Mouse (Mus musculus) stomach, postnatal 0 days (tissue): Measurements from ENCODE around the gene Plch1. TPM values are rescaled to one million over a fixed set of nuclear protein-coding genes. Genes with fewer than 3 reads are reported as not detected.
A peak's percentile ranks its signal among the peaks of the same experiment; 100 is the strongest.

Experiments used
- ATAC-seq: fragments of 200-750 bp; cut with Nextera tagmentation; 2 replicates; pipeline ENCODE4 v1.8.0; 2017; ENCODE audit not compliant: low FRiP score, low TSS enrichment
- DNase-seq: peaks from one replicate; pipeline ENCODE4 v3.0.0-alpha.2; 2016; ENCODE audit warnings: low spot score
- H3K27ac ChIP-seq: fragments of 300-500 bp; sonication (generic); replicated peaks from 2 replicates; pipeline ENCODE4 v1.5.1; 2014; ENCODE audit warnings: mild to moderate bottlenecking, control low read depth
- H3K27me3 ChIP-seq: fragments of 300-500 bp; sonication (generic); 2 replicates; pipeline ENCODE4 v1.6.1; 2014; ENCODE audit warnings: low read length; ENCODE audit not compliant: control insufficient read depth, insufficient read depth
- H3K36me3 ChIP-seq: fragments of 300-500 bp; sonication (generic); 2 replicates; pipeline ENCODE4 v1.6.1; 2014; ENCODE audit warnings: low read length, mixed read lengths; ENCODE audit not compliant: control insufficient read depth, insufficient read depth
- H3K4me1 ChIP-seq: fragments of 300-500 bp; sonication (generic); replicated peaks from 2 replicates; pipeline ENCODE4 v1.6.1; 2014; ENCODE audit warnings: antibody characterized with exemption; ENCODE audit not compliant: control insufficient read depth, insufficient read depth
- H3K4me2 ChIP-seq: fragments of 300-500 bp; sonication (generic); replicated peaks from 2 replicates; pipeline ENCODE4 v1.6.1; 2014; ENCODE audit warnings: low read depth, mild to moderate bottlenecking, control low read depth, moderate library complexity
- H3K4me3 ChIP-seq: fragments of 300-500 bp; sonication (generic); 2 replicates; pipeline ENCODE4 v1.5.1; 2014; ENCODE audit warnings: low read depth, low read length, control low read depth
- H3K9ac ChIP-seq: fragments of 300-500 bp; sonication (generic); 2 replicates; pipeline ENCODE4 v1.6.1; 2014; ENCODE audit warnings: mild to moderate bottlenecking, low read length, control low read depth, mixed read lengths
- H3K9me3 ChIP-seq: fragments of 300-500 bp; sonication (generic); 2 replicates; pipeline ENCODE4 v1.6.1; 2016; ENCODE audit warnings: low read length; ENCODE audit not compliant: control insufficient read depth
- CTCF ChIP-seq: IDR thresholded peaks from 2 replicates; pipeline ENCODE4 v1.5.1; 2016; ENCODE audit warnings: antibody characterized with exemption, low read depth, mild to moderate bottlenecking, moderate library complexity
- EP300 ChIP-seq: optimal IDR thresholded peaks from 2 replicates; pipeline ENCODE3; 2016; ENCODE audit warnings: antibody characterized with exemption
- WGBS: fragments of 180-500 bp; shearing (Covaris S2); extraction: QIAGEN DNeasy Blood & Tissue Kit; methylation state at CpG from one replicate; pipeline ENCODE4 v1.1.7; 2014; 5-methylcytosine and 5-hydroxymethylcytosine counted together
- polyA plus RNA-seq: library from polyadenylated mRNA; unstranded; fragments of >200 nt; fragmentation: Nextera tagmentation; extraction: Ambion mirVana; gene quantifications from 2 replicates; pipeline ENCODE4 v1.2.1, GENCODE M21; 2015

Plch1 gene
- 1.7 TPM in 2 replicates for polyA plus RNA-seq

GRCm38 (mm10) chr3:63899309-63899695 is at the start of gene Plch1:
Gene Plch1 (minus strand): TSS chr3:63899472.
- ATAC-seq: peak; percentile 84
- no peaks in the 10 kb centered on the region for H3K36me3 ChIP-seq
- H3K4me3 ChIP-seq: peak within 1 kb of the TSS; percentile 54
- H3K9me3 ChIP-seq: no peaks in the 10 kb centered on the region
- H3K4me2 ChIP-seq: peak within 1 kb of the TSS; percentile 99
- peak; percentile 81 for DNase-seq
- H3K27me3 ChIP-seq: no peaks in the 10 kb centered on the region
- no peaks in the 10 kb centered on the region for H3K4me1 ChIP-seq
- TF ChIP-seq CTCF: no peak
- TF ChIP-seq EP300: no peak
- WGBS: under 1% methylated on average over 12 of the region's 12 CpGs
- peak within 1 kb of the TSS; percentile 70 for H3K27ac ChIP-seq
- peak within 1 kb of the TSS; percentile 65 for H3K9ac ChIP-seq

- Histone ChIP-seq H3K4me1 (no peaks in the 10 kb centered on the region), H3K9me3 (no peaks in the 10 kb centered on the region), H3K9ac (no peak overlapping the region), H3K27ac (0 out of 2 replicates have a peak overlapping the region, but pooled peaks have one; percentile 18), H3K4me3 (no peak overlapping the region), H3K4me2 (no peak overlapping the region), H3K27me3 (no peaks in the 10 kb centered on the region), H3K36me3 (peaks cover 4% of the 10 kb centered on the region; the same call in 1 of the 2 replicates)
- peak; percentile 23 for DNase-seq
- TF ChIP-seq CTCF (no peak), EP300 (no peak)
- peak; percentile 87 for ATAC-seq
- WGBS: 73% methylated on average over 2 of the region's 2 CpGs
Measured at GRCm38 (mm10) chr3:63941204-63941850, 42.1 kb upstream of the Plch1 start.

GRCm38 (mm10) chr3:63938928-63939327 is 39.7 kb upstream of the Plch1 start:
- ATAC-seq (peak; percentile 75), DNase-seq (peak; percentile 62)
- H3K4me1 ChIP-seq: no peaks in the 10 kb centered on the region
- TF ChIP-seq EP300 (no peak), CTCF (no peak)
- H3K36me3 ChIP-seq: peaks cover 2% of the 10 kb centered on the region; the same call in 1 of the 2 replicates
- H3K9ac ChIP-seq: no peak overlapping the region
- H3K27ac ChIP-seq: no peak overlapping the region
- H3K9me3 ChIP-seq: no peaks in the 10 kb centered on the region
- no peak overlapping the region for H3K4me3 ChIP-seq
- no peak overlapping the region for H3K4me2 ChIP-seq
- H3K27me3 ChIP-seq: no peaks in the 10 kb centered on the region
- 70% methylated on average over 2 of the region's 2 CpGs for WGBS

- H3K4me1 ChIP-seq: no peaks in the 10 kb centered on the region
- no peaks in the 10 kb centered on the region for H3K36me3 ChIP-seq
- H3K4me2 ChIP-seq: peak within 1 kb of the TSS; percentile 74
- DNase-seq: peak; percentile 91
- H3K4me3 ChIP-seq: peak within 1 kb of the TSS; percentile 73
- no peaks in the 10 kb centered on the region for H3K9me3 ChIP-seq
- WGBS: 5% methylated on average over 48 of the region's 48 CpGs
- H3K9ac ChIP-seq: peak within 1 kb of the TSS; percentile 93
- no peaks in the 10 kb centered on the region for H3K27me3 ChIP-seq
- peak; percentile 98 for ATAC-seq
- TF ChIP-seq CTCF (peak; percentile 86), EP300 (no peak)
- H3K27ac ChIP-seq: peak within 1 kb of the TSS; percentile 84
Measured at GRCm38 (mm10) chr3:63928878-63929859, 29.9 kb upstream of the Plch1 start, which contains the start of gene E130311K13Rik. Gene E130311K13Rik (minus strand): TSS chr3:63929472.

GRCm38 (mm10) chr3:63919634-63920033 is 20.4 kb upstream of the Plch1 start:
- TF ChIP-seq CTCF (peak; percentile 71), EP300 (no peak)
- no peak overlapping the region for H3K4me2 ChIP-seq
- no peak overlapping the region for H3K9ac ChIP-seq
- WGBS: 66% methylated on average over 3 of the region's 3 CpGs
- no peaks in the 10 kb centered on the region for H3K9me3 ChIP-seq
- peak; percentile 42 for DNase-seq
- no peak for ATAC-seq
- H3K27me3 ChIP-seq: no peaks in the 10 kb centered on the region
- H3K27ac ChIP-seq: no peak overlapping the region
- no peaks in the 10 kb centered on the region for H3K4me1 ChIP-seq
- peaks cover 3% of the 10 kb centered on the region; the same call in 1 of the 2 replicates for H3K36me3 ChIP-seq
- H3K4me3 ChIP-seq: no peak overlapping the region
